Mouse (Mus musculus): ENCODE measurements at regions not wholly inside any gene's neighbourhood (a gene's known extent, or its start where the extent isn't known, plus 50 kb on each side); places are given as distances from the start of the nearest gene placed in this dataset.

DNA sequence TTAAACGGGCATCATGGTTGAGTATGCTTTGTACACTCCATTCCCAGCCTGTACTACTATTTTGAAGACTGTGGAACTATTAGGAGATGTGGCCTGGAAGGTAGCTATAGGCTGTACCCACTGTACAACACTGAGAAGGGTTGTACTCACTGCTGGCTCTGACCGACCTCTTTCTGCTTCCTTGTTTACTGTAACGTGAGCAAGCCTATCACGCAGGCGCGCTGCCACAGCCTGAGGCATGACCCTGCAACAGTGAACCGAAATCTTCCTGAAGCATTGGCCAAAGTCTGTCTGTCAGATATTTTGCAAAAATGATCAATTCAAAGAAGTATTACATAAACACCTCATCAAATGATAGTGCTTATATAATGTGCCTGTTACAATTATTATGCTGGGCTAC, 112.0 kb upstream of the Daam1 start:
- DNase-seq (ENCODE audit: extremely low spot score) = no peak

DNA sequence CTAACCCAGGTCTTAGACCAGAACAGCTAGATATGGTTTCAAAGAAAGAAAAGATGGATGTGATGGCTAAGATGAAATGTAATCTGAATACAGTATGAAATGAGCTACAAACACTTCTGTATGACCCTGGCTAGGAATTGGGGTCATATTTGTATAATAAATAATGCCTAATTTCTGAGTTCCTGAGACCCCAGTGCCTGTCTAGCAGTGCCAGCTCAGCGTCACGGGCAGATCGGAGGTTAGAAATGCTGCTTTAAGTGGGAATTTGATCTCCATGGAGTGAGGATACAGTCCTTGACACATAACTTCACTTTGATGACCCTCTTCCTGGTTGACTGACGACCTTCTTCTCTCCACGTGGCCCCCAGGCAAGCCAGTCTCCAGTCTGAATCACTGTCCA, 105.7 kb upstream of the Daam1 start:
- DNase-seq (ENCODE audit: extremely low spot score) = no peak

DNA sequence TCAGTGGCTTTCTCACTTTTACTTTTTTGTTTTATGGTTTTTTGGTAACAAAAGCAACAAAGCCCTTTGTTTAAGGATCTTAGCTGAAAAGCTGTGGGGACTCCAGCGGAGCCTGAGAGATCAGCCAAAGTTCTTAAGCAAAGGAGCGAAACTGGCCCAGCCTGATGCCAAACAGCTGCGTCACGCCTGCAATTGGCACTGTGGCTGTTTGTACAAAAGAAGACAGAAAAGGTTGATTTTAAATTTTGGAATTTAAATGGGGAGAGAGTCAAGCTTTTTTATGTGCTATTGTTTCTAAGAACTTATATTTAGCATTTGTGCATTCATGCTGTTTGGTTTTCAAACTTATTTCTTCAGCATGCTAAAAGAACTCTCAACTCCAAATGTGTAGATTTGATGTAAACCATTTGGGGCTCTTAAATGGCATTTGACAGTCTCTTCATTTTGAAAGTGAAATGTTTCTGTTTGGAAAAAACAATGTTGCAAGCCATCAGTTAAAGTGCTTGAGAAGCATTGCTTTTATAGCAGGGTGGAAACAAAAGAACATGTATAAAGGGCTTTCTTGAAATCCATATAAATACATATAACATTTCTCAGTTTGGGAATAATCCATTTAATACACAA, 105.1 kb upstream of the Daam1 start:
- DNase-seq (ENCODE audit: extremely low spot score) = no peak

DNA sequence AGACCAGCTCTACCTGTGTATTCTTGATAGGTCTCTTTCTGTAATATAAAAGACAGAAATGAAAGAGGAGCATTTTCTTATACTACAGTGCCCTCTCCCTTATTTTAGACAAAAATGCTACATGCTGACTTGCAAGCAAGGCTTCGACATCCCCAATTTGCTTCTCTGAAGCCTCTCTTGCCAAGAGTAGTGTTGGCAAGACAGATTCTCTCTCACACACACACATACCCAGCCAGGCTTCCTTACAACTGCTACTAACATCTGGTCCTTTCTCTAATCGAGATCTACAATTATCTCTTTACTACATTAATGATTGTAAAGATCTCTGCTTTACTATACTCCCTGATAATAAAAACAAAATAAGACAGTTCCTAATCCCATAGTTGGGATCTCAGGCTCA, 87.5 kb upstream of the Daam1 start:
- no peak for DNase-seq (ENCODE audit: extremely low spot score)

DNA sequence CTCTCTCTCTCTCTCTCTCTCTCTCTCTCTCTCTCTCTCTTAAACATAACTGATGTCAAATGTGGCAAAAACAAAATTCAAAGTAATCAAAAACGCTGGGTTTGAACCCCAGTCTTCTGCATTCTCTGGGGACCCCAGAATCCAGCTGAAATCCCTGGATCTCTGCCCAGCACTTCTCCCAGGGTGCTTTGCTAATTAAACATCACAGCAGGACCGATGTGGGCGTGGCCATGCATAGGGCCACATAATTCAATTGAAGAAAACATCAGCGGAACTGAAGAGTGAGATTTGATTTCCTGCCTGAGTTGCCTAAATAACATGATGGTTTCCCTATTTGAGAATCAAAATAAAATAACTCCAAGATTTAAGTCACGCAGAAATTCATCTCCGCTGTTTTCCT, 84.9 kb upstream of the Daam1 start:
- DNase-seq (ENCODE audit: extremely low spot score) = no peak

DNA sequence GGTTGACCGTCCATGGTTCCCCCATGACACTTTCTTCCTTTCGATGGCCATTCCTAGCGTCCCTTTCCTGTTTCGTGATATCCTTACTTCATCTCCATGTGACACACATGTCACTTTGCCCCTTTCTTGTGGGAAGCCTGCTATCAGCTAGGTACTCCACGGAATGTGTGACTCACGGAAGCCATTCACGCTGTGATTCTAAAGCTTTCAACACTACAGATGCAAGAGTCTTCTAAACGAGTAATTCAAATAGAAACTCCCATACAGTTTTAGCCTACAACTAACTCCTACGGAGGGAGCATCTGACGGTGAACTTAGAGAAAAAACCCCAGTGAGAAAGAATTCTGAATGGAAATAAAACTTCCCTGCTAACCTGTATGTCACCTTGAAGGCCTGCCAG, 83.5 kb upstream of the Daam1 start:
- DNase-seq (ENCODE audit: extremely low spot score) = no peak

DNA sequence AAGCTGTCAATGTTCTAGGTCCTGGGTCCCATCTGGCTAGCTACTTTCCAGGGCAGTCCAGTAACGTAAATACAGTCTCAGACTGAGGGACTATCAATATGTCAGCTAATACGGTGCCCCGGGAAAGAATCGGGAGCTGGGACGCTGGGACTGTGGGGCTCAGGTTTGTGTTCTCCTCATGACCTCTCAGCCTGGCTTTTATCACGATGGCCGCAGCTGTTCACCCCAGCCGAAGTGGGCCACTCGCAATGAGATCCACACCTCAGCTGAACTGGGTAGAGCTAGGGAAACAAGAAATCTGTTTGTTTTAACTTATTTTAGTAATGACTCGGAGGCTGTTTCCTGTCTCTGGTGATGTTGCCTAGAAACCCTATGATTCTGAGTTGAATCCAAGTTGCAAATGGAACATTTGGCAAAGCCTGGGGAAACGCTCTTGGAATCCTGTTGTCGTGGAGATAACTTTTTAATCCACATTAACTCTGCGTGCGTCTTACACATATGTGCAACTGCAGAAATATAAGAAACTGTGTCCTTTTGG, 83.0 kb upstream of the Daam1 start:
- no peak for DNase-seq (ENCODE audit: extremely low spot score)

DNA sequence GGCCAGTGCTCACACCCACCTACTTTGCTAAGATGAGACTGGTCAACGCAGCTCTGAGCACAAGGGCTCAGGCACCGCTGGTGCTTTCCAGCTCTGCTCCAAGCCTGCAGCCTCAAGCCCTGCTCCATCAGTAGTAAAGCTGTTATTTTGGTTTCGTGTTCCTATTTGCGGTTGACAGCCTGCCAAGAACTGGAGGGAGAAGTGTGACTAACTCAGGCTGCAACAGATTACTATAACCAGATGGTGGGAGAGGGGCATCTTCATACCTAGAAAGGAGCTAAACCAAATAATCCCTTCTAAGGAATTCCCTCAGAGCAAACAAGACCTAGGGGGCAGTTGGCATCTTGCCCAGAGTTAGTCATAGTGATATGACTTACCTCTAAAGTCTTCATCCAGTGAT, 82.1 kb upstream of the Daam1 start:
- no peak for DNase-seq (ENCODE audit: extremely low spot score)

DNA sequence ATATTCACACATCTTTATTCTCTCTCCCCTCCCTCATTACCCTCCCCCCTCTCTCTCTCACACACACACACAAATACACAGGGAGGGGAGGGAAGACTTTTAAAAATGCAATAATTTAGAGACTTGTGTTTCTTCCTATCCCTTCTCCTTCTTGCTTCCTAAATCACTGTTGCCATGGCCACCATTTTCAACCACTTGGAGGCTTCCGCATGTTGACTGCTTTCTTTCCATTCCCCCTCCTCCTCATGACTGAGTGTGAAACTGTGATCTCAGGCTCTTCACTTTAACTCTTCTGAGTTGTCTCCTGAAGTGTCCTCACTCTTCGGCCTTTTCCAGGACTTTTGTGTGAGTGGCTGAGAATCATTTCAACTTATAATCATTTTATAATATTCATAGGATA, 81.2 kb upstream of the Daam1 start:
- DNase-seq (ENCODE audit: extremely low spot score) = no peak

DNA sequence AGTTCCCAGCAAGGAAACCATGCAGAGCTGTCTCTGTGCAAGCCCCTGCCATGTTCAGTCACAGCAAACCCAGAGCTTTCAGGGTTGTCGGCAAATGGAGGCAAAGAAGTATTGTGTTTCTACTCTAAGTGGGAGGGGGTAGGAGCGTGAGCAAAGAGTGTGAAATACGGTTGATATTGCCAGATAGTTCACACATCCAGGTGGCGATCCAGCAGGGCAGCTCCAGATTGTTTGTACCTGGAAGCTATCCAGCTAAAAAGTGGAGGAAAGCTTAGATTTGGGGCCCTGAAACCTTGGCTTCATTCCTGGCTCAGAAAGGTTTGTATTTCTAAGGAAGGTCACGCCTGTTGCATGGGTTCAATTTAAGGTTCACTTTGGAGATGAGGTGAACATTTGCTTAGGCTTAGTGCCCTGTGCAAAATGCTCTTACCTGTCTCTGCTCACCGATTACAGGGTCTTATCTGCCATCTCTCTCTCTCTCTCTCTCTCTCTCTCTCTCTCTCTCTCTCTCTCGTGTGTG, 78.1 kb upstream of the Daam1 start:
- no peak for DNase-seq (ENCODE audit: extremely low spot score)

DNA sequence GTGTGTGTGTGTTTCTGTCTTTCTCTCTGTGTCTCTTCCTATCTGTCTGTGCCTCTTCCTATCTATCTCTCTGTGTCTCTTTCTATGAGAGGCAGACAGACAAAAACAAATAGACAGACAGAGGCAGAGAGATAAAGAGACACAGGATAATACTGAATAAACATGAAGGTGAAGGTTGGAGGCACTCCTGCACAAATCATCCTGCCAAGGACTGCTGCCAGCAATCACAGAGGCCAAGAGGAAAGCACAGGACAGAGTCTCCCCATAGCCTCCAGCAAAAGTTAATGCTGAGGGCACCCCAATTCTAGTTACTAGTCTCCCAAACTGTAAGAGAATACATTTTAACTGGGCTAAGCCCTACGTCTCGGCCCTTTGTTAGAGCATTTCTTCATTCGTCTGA, 77.6 kb upstream of the Daam1 start:
- DNase-seq (ENCODE audit: extremely low spot score) = no peak

DNA sequence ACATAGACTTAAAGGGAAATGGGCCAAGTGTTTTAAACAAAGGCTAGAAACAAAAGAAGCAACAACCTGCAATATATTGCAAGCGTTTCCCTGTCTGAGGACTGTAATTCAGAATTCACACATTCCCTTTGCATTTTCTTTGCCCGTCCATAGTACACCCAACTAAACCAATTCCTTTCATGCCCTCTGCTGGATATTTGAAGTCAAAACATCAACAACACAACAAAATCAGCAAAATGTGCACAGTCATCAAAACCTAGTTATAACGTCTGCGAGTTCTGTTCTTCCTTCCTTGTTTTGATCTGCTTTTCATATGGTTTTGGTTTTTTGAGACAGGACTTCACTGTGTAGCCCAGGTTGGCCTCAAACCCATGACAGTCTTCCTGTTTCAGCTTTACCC, 67.7 kb upstream of the Daam1 start:
- no peak for DNase-seq (ENCODE audit: extremely low spot score)

DNA sequence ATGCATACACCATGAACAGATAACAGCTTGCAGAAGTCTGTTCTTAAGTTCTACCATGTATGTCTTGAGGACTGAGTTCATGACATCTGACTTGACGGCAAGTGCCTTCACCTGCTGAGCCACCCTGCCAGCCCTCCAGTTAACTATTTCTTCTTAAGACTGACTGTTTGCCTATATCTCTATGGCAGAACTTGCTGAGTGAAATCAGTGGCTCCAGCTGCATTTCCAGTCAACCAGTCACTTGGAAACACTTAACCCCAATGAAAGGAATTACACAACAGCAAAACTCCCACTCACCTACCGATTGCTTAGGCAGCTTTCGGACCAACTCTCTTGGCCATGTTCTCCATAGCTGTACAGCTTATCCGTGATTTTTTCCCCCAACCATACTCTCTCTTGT, 64.8 kb upstream of the Daam1 start:
- DNase-seq (ENCODE audit: extremely low spot score) = no peak

DNA sequence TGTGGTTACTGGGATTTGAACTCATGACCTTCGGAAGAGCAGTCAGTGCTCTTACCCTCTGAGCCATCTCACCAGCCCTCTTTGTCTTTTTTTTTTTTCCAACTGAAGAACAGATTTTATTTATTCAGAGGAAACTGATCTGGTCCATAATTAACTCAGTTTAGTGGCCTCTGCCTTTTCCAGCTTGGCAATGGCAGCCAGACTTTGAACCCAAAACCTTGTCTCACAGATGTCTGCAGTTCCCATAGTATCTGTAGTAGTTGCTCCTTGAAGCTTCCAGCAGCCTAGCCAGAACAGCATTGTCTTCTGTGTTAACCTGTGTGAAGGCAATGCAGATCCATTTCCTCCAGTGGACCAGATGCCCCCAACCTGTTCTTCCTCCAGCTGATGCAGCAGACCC, 64.2 kb upstream of the Daam1 start:
- DNase-seq (ENCODE audit: extremely low spot score) = no peak

DNA sequence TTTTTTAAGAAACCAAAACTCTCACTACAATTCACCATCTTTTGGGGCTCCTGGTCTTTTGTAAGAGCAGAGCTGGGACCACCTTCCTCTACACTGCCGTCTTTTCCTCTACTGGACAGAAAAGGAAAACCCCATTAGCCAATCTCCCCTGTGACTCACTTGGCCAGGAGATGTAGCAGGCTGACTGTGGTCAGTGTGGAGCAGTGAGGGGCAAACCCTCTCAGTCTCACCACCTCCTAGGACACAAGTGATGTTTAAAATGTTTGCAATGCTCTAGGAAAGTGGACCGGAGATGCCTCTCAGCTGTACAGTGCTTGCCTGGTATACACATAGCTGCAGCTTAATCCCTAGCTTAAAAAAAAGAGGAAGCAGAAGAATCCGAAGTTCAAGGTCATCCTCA, 63.0 kb upstream of the Daam1 start:
- DNase-seq (ENCODE audit: extremely low spot score) = no peak

DNA sequence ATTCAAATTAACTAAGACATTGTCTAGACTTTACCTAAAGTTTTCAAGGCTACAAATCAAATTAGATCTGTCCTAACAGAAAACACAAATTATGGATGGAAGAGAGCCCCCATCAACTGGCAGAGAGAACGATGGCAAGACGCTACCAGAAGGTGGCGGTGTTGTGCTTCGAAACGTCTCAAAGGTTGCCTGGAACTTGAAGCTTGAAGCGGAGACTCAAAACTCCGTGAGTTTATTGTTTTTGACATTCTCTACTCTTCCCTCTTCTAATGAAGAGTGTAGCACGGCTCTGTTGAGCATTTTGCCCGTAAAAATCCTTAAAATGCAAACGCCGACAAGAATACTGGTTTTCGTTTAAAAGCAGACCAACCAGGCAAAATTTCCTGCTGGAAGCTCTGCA, 62.4 kb upstream of the Daam1 start:
- peak; percentile 80 for DNase-seq (ENCODE audit: extremely low spot score)

DNA sequence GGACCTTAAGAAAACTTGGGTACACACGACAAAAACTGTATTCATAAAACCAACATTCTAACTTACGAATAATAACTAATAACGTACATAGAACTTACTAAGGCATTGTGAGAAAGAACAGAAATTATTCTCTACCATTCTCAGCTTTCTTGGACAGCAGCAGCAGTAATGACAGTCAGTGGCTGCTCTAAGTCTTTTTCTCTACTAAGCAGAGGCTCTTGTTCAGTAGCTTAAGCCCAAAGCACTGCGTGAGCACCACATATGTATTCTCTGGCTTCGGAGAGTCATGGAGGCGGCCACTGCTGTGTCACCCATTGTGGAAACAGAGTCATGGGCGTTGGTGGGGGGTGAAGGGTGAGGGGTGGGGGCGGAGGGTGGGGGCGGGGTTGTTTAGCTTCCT, 62.0 kb upstream of the Daam1 start:
- DNase-seq (ENCODE audit: extremely low spot score) = no peak

DNA sequence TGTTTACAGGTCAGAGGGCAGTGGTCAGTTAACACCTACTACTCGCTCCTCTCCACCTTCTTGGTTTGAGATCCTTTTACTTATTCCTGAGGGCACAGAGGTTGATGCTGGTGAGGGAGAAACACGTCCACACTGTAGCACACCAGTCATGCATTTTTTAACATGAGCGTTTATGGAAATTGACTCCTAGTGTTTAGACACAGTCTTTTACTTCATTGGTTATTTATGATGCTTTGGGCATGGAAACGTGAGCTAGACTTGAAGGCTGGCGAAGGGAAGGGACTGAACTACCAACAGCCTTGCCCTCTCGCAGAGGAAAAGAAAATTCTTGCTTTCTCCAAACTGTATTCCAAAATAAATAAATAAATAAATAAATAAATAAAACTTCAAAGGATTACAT, 61.6 kb upstream of the Daam1 start:
- no peak for DNase-seq (ENCODE audit: extremely low spot score)

DNA sequence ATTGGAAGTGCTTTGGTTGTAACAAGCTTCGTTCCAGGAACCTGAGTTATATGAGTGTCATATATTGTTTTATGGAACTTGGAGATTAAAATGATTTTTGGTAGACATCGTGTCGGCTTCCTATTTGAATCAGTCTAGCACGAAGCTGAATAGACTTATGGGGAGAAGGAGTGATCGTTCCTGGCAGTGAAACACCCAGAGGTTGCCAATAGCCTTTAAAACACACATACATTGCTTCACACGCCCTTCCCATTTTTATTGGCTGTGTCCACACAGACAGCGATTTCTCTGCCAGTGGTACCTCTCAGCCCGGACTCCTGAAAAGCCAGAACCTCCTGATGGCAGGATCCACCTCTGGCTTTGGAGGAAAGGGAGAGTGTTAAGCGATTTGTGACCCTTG, 57.0 kb upstream of the Daam1 start:
- no peak for DNase-seq (ENCODE audit: extremely low spot score)

DNA sequence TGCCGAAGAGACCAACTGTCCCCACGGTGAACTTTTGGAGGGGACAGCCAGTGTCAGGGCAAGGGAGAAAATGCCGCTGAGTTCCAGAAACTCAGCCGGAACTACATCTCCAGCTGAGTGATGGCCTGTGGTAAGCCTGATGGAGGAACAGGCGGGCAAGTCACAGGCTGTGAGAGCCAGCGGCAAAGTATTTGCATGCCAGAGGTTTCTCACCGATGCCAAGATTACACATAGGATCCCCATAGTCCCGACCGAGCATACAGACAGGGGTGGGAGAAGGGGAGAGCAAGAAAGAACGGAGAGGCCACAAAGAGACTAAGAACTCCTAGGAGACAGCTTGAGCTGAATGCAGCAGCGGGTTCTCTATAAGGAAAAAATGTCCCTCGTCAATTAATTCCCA, 55.8 kb upstream of the Daam1 start:
- no peak for DNase-seq (ENCODE audit: extremely low spot score)

DNA sequence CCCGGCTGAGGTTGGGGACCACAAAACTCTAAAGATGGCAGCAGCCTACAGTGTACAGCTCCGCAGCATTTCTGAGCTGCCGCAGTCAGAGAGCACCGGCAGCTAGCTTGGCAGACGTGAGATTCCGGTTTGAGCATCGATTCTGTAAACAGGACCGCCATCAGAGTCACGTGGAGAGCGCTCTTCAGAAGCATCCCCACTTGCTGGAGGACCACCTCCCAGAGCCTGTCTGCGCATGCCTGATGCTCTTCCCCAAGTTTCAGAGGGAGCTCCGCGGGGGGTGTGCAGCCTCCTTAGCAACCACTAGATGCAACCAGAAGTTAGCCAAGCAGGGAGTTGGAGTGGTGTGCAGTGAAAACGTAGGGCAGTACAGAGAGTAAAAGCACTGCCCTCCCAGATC, 52.7 kb upstream of the Daam1 start:
- peak; percentile 36 for DNase-seq (ENCODE audit: extremely low spot score)

DNA sequence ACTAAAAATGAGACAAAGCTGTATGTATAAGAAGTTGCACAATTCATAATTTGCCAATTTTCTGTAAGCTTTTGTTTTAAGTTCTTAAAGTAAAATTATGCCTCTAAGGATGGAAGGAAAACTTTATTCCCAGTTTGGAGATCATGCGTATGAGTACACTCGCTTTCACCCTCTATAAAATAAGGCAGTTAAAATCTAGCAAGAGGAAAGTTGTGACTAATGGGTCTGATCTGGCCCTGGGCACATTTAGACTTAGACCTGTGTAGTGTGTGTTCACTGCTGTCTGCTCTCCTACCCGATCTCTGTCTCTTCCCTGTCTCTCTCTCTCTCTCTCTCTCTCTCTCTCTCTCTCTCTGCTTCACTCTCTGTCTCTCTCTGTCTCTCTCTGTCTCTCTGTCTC, 51.9 kb upstream of the Daam1 start:
- DNase-seq (ENCODE audit: extremely low spot score) = no peak

DNA sequence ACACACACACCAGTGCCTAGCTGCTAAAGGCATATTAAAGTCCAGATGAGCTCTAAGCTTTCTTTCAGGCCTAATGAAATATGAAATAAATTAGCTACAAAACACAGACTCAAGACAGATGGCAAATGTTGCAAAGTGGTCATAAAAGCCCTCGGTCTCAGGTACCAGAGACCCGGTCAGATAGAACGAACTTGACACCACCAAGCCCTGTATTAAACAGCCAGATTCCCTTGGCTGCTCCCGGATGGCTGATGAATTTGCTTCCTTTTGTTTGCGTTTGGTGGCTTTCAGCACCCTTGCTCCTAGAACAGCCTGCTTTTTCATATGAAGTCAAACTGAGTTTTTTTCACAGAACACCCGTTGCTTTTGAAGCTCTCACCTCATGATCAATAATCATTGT, 51.5 kb upstream of the Daam1 start:
- DNase-seq (ENCODE audit: extremely low spot score) = no peak
